Mouse (Mus musculus) testis, adult 2 months (tissue): ENCODE data around the gene Rgs6. TPM values are rescaled to one million over a fixed set of nuclear protein-coding genes. Genes with fewer than 3 reads are reported as not detected.

Experiments
- H3K27ac ChIP-seq: fragments of 200-500 bp; 2 replicates; pipeline ENCODE4 v1.5.1; 2012; ENCODE audit warnings: low read depth, low read length; ENCODE audit not compliant: control insufficient read depth, insufficient read depth
- H3K27me3 ChIP-seq: fragments of 200-500 bp; 2 replicates; pipeline ENCODE4 v1.6.1; 2012; ENCODE audit warnings: mild to moderate bottlenecking, low read length, moderate library complexity; ENCODE audit not compliant: control insufficient read depth, insufficient read depth
- H3K36me3 ChIP-seq: fragments of 200-500 bp; 2 replicates; pipeline ENCODE4 v1.6.1; 2012; ENCODE audit warnings: mild to moderate bottlenecking, low read length; ENCODE audit not compliant: control insufficient read depth, insufficient read depth
- H3K4me1 ChIP-seq: fragments of 200-500 bp; 2 replicates; pipeline ENCODE4 v1.6.1; 2012; ENCODE audit warnings: low read length; ENCODE audit not compliant: control insufficient read depth, insufficient read depth
- H3K4me3 ChIP-seq: fragments of 200-500 bp; 2 replicates; pipeline ENCODE4 v1.5.1; 2012; ENCODE audit warnings: low read depth, mild to moderate bottlenecking, low read length, moderate library complexity, mixed read lengths; ENCODE audit not compliant: control insufficient read depth
- CTCF ChIP-seq: fragments of 200-500 bp; IDR thresholded peaks from 2 replicates; pipeline ENCODE4 v1.5.1; 2012; ENCODE audit warnings: low read depth, mild to moderate bottlenecking, inconsistent platforms, low read length, moderate library complexity; ENCODE audit not compliant: control insufficient read depth, insufficient read depth, insufficient replicate concordance
- POLR2A ChIP-seq: fragments of 200-500 bp; IDR thresholded peaks from 2 replicates; pipeline ENCODE4 v1.6.1; 2012; ENCODE audit warnings: low read depth, mild to moderate bottlenecking, inconsistent platforms, low read length, moderate library complexity; ENCODE audit not compliant: control insufficient read depth
- polyA plus RNA-seq: library from polyadenylated mRNA; depleted of rRNA; stranded (reverse); fragments of >200 nt; gene quantifications from 2 replicates; pipeline ENCODE4 v1.2.3, GENCODE M21; 2012

Rgs6 gene
- polyA plus RNA-seq, 1 experiment, result 0.75 TPM

GRCm38 (mm10) chr12:82698886-82699527 is 110.9 kb downstream of the Rgs6 start:
- TF ChIP-seq POLR2A (no peak), CTCF (no peak)
- Histone ChIP-seq H3K4me1 (no peaks in the 10 kb centered on the region), H3K36me3 (no peaks in the 10 kb centered on the region), H3K27ac (no peak overlapping the region), H3K4me3 (no peak overlapping the region), H3K27me3 (no peaks in the 10 kb centered on the region)

DNA sequence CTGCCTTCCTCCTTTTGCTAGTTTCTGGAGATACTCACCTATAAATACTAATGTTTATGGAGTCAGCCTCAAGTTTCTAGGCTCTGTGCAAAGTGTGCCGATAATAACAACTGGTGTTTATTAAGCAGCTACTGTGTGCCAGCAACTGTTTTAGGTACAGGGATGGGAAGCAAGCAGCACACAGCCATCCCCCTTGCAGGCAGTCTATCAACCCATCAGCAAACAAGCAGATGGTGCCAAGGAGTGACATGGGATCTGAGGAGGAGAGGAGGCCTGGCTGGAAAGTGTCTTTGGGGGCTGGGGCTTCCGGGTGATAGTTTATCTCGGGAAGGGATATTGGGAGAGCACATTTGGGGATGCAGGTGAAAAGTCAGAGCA is 111.4 kb downstream of the Rgs6 start:
- TF ChIP-seq POLR2A, result no peak
- TF ChIP-seq CTCF, result no peak
- Histone ChIP-seq H3K27me3 (no peaks in the 10 kb centered on the region), H3K27ac (no peak overlapping the region), H3K36me3 (no peaks in the 10 kb centered on the region), H3K4me1 (no peaks in the 10 kb centered on the region), H3K4me3 (no peak overlapping the region)

DNA sequence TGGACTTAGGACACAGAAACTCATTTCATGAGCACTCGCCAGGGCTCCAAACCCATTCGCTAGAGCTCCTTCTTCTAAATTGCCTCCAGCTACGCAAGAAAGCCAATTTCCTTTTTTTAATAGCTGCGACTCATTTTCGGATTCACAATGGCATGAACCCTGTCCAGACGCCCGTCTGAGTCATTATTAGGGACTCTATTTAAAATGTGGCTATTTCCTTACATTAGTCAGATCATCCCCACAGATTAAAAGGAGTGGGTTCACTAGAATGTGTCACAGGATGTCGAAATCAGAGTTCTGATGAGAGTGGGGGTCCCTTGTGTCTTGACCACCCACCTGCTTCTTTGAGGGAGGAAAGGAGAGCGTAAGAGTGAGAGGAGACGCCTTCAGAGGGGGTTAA is 112.1 kb downstream of the Rgs6 start:
- no peak overlapping the region for H3K4me3 ChIP-seq
- H3K27me3 ChIP-seq, result no peaks in the 10 kb centered on the region
- H3K36me3 ChIP-seq, result no peaks in the 10 kb centered on the region
- no peak overlapping the region for H3K27ac ChIP-seq
- H3K4me1 ChIP-seq, result no peaks in the 10 kb centered on the region
- TF ChIP-seq POLR2A (no peak), CTCF (no peak)

DNA sequence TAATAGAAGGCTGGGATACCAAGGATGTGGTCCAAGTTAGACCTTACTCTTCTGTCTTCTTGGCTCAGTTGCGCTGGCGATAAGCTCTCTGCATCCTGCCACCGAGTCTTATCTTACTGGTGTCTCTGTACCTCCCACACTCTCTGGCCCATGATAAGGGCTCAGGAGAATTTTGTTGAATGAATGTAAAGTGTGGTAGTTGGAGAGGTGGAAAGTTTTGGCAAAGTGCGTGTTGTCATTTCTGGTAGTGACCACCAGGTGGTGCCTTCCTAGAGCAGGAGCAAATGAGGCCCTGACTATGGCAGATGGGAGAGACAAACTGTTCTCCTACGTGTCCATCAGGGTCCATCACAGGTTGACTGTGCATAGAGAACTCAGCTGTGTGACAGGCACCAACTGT is 112.7 kb downstream of the Rgs6 start:
- Histone ChIP-seq H3K27me3 (no peaks in the 10 kb centered on the region), H3K27ac (no peak overlapping the region), H3K4me1 (no peaks in the 10 kb centered on the region), H3K36me3 (no peaks in the 10 kb centered on the region), H3K4me3 (no peak overlapping the region)
- TF ChIP-seq POLR2A (no peak), CTCF (peak; percentile 54; the same call in 1 of the 2 replicates)

DNA sequence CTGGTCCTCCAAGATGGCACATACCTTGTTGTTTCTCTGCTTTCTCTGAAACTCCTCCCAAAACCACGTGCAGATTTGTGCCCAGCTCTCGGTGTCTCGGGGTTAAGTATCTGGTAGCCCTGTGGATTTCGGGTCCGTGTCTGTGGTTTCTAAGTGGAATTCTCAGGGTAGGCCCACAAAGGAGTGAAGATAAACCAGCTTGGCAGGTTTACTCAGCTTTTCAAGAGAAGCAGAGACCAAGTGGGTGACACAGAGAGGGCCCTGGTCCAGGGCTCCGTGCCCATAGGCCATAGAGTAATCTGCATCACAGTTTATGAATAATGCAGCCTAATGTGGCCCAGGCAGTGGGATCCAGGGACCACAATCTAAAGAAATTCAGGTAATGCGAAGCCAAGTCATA is 113.3 kb downstream of the Rgs6 start:
- Histone ChIP-seq H3K27me3 (no peaks in the 10 kb centered on the region), H3K4me1 (no peaks in the 10 kb centered on the region), H3K36me3 (no peaks in the 10 kb centered on the region), H3K27ac (no peak overlapping the region), H3K4me3 (no peak overlapping the region)
- TF ChIP-seq POLR2A (no peak), CTCF (no peak)

DNA sequence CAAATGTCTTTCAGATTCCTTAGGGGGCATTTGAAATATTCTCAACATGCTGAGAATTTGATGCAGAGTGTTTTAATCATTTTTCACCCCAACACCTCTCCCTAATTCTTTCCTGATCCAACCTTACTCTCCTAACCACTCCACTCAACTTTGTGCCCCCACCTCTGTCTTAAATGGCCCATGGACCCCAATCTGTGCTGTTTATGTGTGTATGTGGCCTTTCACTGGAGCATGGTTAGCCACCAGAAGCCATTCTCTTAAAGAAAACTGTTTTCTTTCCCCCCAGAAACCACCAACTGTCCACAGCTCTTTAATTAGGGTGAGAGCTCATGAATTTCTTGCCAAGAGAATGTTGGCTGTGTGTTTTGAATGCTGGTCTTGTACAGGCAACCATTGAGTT is 122.3 kb downstream of the Rgs6 start:
- H3K4me1 ChIP-seq, result no peaks in the 10 kb centered on the region
- no peaks in the 10 kb centered on the region for H3K27me3 ChIP-seq
- H3K36me3 ChIP-seq, result no peaks in the 10 kb centered on the region
- H3K4me3 ChIP-seq, result no peak overlapping the region
- no peak overlapping the region for H3K27ac ChIP-seq
- TF ChIP-seq POLR2A, result no peak
- no peak for TF ChIP-seq CTCF

GRCm38 (mm10) chr12:82714284-82714683 is 126.2 kb downstream of the Rgs6 start:
- Histone ChIP-seq H3K36me3 (no peaks in the 10 kb centered on the region), H3K4me1 (no peaks in the 10 kb centered on the region; the same call in 1 of the 2 replicates), H3K4me3 (no peak overlapping the region), H3K27me3 (no peaks in the 10 kb centered on the region), H3K27ac (no peak overlapping the region)
- TF ChIP-seq POLR2A, result no peak
- no peak for TF ChIP-seq CTCF
